Mouse (Mus musculus): ENCODE data around the gene P2rx2.

Gene P2rx2

DNA sequence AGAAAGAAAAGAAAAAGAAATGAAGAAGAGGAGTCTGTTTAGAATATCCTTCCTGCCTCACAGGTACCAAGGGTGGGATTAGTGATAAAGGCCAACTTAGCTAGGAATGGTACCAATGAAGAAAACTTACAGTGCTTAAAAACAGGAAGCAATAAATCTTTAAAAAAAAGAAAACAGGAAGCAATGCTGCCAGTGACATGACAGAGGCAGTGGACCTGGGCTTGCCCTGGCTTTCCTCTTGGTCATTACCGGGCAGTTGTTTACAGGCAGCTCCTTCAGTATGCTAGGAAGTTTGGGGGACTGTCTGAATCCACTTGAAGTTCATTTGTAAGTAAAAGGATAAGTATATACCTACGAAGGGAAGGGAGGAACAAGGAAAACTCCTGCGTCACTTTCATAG lies 12.5 kb downstream of the P2rx2 start:
- DNase-seq (ENCODE audit: low spot score in 2 of 2), result no peak

DNA sequence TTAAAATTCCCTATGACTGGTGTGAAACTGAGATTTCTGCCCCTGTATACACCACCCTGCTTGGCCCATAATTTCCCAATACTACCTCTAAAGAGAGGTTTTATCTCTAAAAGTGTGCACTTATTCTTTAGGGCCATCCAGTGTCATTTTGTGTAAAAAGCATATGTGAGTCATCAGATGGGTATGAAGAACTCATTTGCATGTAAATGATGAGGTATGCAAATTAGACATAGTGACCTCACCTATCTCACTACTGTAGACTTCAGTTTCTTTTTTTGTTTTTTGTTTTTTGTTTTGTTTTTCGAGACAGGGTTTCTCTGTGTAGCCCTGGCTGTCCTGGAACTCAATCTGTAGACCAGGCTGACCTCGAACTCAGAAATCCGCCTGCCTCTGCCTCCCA lies 29.9 kb downstream of the P2rx2 start:
- no peak for DNase-seq (ENCODE audit: low spot score in 2 of 2)

DNA sequence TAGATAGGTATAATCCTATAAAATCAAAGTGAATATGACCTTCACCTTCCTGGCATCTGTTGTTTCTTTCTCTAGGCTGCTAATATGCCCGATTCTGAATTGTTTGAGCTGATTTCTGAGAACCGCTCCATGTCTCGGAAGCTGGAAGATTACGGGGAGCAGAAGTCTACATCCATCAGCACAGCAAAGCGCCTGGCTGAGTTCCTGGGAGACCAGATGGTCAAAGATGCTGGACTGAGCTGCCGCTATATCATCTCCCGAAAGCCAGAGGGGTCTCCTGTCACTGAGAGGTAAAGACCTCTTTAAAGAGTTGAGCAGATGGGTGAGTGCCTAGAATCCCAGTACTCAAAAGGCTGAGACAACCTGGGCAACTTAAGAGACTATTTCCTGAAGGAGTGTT lies 34.2 kb downstream of the P2rx2 start:
- DNase-seq (ENCODE audit: low spot score in 2 of 2), result no peak

DNA sequence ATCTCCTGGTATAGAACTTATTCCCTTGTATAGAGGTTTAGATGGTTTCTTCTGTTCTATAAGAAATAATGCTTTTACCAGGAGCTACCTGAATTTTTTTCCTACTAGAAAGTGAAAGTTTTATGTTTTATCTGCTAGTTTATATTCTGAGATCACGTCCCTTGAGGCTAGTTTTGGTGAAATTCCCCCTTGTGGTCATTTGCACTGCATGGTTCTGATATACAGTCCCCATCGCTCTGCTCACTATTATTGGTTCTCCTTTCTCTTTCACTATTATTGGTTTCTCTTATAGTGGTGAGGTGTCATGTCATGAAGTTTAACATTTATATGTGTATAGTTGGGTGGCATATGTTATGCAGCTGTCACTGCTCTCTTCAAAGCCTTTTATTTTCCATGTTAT lies 42.4 kb downstream of the P2rx2 start:
- DNase-seq (ENCODE audit: low spot score in 2 of 2), result no peak

DNA sequence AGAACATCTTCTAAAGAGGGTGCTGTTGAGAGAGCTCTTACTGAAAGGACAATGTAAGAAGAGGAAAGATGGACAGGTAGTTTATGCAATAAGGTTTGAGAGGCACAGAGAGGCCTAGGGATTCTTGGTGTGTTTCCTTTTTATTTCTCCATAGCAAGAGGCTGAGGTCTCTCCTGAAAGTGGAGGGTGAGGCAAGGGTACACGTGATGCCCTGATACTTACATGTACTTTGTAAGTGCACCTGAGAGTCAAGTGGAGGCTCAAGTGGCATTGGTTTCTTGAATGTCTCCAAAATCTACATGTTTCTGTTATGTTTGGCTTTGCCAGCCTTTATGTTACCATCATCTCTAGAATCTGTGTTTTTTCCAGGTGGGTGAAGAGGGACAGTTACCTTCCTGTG lies 46.4 kb downstream of the P2rx2 start:
- DNase-seq (ENCODE audit: low spot score in 2 of 2), result no peak

DNA sequence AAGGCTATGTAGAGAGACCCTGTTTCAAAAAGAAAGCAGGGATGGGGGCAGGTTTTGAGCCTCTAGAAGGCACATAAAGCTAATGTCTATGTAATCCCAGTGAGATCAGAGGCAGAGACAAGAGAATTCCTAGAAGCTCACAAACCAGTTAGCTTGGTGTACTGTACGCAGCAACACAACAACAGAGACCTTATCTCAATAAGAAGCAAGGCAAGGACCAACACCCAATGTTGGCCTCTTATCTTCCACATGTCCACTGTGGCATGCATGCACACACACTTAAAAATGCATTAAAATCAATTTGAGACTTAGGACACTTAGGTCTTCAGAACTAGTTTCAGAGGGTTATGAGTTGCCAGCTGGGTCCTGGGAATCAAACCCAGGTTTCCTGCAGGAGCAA lies 51.4 kb downstream of the P2rx2 start:
- no peak for DNase-seq (ENCODE audit: low spot score in 2 of 2)

Measured in spleen, postnatal 14 days (tissue).